Mouse (Mus musculus): ENCODE data around the gene Olfr545.
"Not testable (repeated sequence)": the region's sequence is repeated elsewhere in the genome, so short reads cannot be mapped to it uniquely, and the experiment has no call there.

The Olfr545 gene

GRCm38 (mm10) chr7:102499473-102499872 lies at the start of gene Olfr545:
Gene Olfr545 (minus strand): TSS chr7:102499573.
- no peak for DNase-seq

- no peak for DNase-seq
These were observed 41.9 kb upstream of the Olfr545 start for GRCm38 (mm10) chr7:102541251-102541650.

GRCm38 (mm10) chr7:102540596-102540995 lies 41.2 kb upstream of the Olfr545 start, which contains the start of gene Olfr548-ps1:
Gene Olfr548-ps1 (plus strand): TSS chr7:102540896.
- DNase-seq, result no peak

GRCm38 (mm10) chr7:102534449-102534848 lies 35.1 kb upstream of the Olfr545 start, which contains the start of gene Olfr547:
Gene Olfr547 (plus strand): TSS chr7:102534749.
- no peak for DNase-seq

- no peak for DNase-seq
These were observed 29.7 kb upstream of the Olfr545 start for GRCm38 (mm10) chr7:102529052-102529451.

GRCm38 (mm10) chr7:102517051-102517335 lies 17.6 kb upstream of the Olfr545 start:
- DNase-seq, result no peak

GRCm38 (mm10) chr7:102516261-102517050 lies 17.1 kb upstream of the Olfr545 start:
- peak; percentile 2 for DNase-seq

GRCm38 (mm10) chr7:102514144-102514543 lies 14.8 kb upstream of the Olfr545 start:
- no peak for DNase-seq

GRCm38 (mm10) chr7:102512814-102513435 lies 13.6 kb upstream of the Olfr545 start:
- DNase-seq, result peak; percentile 91

GRCm38 (mm10) chr7:102511927-102512326 lies 12.6 kb upstream of the Olfr545 start:
- DNase-seq, result no peak

- no peak for DNase-seq
These were observed 10.4 kb upstream of the Olfr545 start for GRCm38 (mm10) chr7:102509726-102510125.

GRCm38 (mm10) chr7:102508666-102509065 lies 9.3 kb upstream of the Olfr545 start:
- DNase-seq, result no peak

- DNase-seq, result no peak
These were observed 8.7 kb upstream of the Olfr545 start for GRCm38 (mm10) chr7:102508066-102508465.

GRCm38 (mm10) chr7:102506848-102507247 lies 7.5 kb upstream of the Olfr545 start:
- DNase-seq, result peak; percentile 75

- no peak for DNase-seq
These were observed 2.6 kb upstream of the Olfr545 start for GRCm38 (mm10) chr7:102501986-102502385.

- DNase-seq, result not testable (repeated sequence)
These were observed 5.0 kb downstream of the Olfr545 start for GRCm38 (mm10) chr7:102494416-102494815.

- DNase-seq, result no peak
These were observed 11.2 kb downstream of the Olfr545 start, which contains the start of gene Olfr544 for GRCm38 (mm10) chr7:102488161-102488560. Gene Olfr544 (minus strand): TSS chr7:102488313.

- no peak for DNase-seq
These were observed 13.3 kb downstream of the Olfr545 start for GRCm38 (mm10) chr7:102486105-102486504.

GRCm38 (mm10) chr7:102484766-102485165 lies 14.6 kb downstream of the Olfr545 start:
- DNase-seq, result not testable (repeated sequence)

- no peak for DNase-seq
These were observed 15.7 kb downstream of the Olfr545 start for GRCm38 (mm10) chr7:102483665-102484064.

GRCm38 (mm10) chr7:102481579-102481978 lies 17.8 kb downstream of the Olfr545 start, which contains the start of gene Olfr543:
Gene Olfr543 (minus strand): TSS chr7:102481679.
- DNase-seq, result no peak

GRCm38 (mm10) chr7:102480821-102481220 lies 18.6 kb downstream of the Olfr545 start:
- DNase-seq, result no peak

GRCm38 (mm10) chr7:102479368-102480078 lies 19.9 kb downstream of the Olfr545 start:
- DNase-seq, result peak; percentile 74

Measured in lung, postnatal 14 days (tissue).